Mouse (Mus musculus) forebrain, embryonic 12.5 days (tissue): ENCODE data around the gene Shisa4. TPM values are rescaled to one million over a fixed set of nuclear protein-coding genes. Genes with fewer than 3 reads are reported as not detected.

ENCODE experiments used
- ATAC-seq: fragments of 200-750 bp; cut with Nextera tagmentation; 2 replicates; pipeline ENCODE4 v1.8.0; 2017; ENCODE audit warnings: moderate TSS enrichment; ENCODE audit not compliant: low FRiP score
- H3K27ac ChIP-seq: fragments of 300-500 bp; sonication (generic); 2 replicates; pipeline ENCODE4 v1.5.1; 2016; ENCODE audit warnings: mild to moderate bottlenecking
- H3K27me3 ChIP-seq: fragments of 300-500 bp; sonication (generic); 2 replicates; pipeline ENCODE4 v1.6.1; 2016; ENCODE audit warnings: mild to moderate bottlenecking
- H3K36me3 ChIP-seq: fragments of 300-500 bp; sonication (generic); replicated peaks from 2 replicates; pipeline ENCODE4 v1.6.1; 2016; ENCODE audit warnings: mild to moderate bottlenecking
- H3K4me1 ChIP-seq: fragments of 300-500 bp; sonication (generic); 2 replicates; pipeline ENCODE4 v1.6.1; 2016
- H3K4me2 ChIP-seq: fragments of 300-500 bp; sonication (generic); 2 replicates; pipeline ENCODE4 v1.6.1; 2016; ENCODE audit warnings: mild to moderate bottlenecking, moderate library complexity
- H3K4me3 ChIP-seq: fragments of 300-500 bp; sonication (generic); replicated peaks from 2 replicates; pipeline ENCODE4 v1.5.1; 2016; ENCODE audit warnings: mild to moderate bottlenecking
- H3K9ac ChIP-seq: fragments of 300-500 bp; sonication (generic); 2 replicates; pipeline ENCODE4 v1.6.1; 2016; ENCODE audit warnings: mild to moderate bottlenecking
- H3K9me3 ChIP-seq: fragments of 300-500 bp; sonication (generic); 2 replicates; pipeline ENCODE4 v1.6.1; 2016
- WGBS: fragments of 180-500 bp; shearing (Covaris S2); methylation state at CpG from one replicate; pipeline ENCODE4 v1.1.7; 2016; 5-methylcytosine and 5-hydroxymethylcytosine counted together
- polyA plus RNA-seq: library from polyadenylated mRNA; unstranded; fragments of >200 nt; fragmentation: Nextera tagmentation; extraction: Ambion mirVana; gene quantifications from 2 replicates; pipeline ENCODE4 v1.2.1, GENCODE M21; 2016

Shisa4 gene
- polyA plus RNA-seq, 1 experiment from 2014 or later: 67.3 TPM

DNA sequence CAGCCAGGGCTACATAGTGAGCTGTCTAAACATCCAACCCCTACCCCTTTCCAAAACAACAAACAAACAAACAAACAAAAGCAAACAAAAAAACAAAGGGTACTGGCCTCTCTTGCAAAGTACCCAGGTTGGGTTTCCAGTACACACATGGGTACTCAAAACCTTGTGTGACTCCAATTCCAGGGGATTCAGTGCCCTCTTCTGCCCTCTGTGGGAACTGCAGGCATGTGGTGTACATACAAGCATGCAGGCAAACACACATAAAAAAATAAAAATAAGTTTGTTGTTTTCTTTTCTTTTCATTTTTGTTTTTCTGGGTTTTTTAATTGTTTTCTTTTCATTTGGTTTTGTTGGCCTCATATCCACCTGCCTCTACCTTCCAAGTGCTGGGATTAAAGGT lies 12.9 kb downstream of the Shisa4 start:
- Histone ChIP-seq H3K4me2 (no peak overlapping the region), H3K27me3 (no peaks in the 10 kb centered on the region), H3K4me3 (no peak overlapping the region), H3K36me3 (no peaks in the 10 kb centered on the region), H3K9ac (no peak overlapping the region), H3K27ac (no peak overlapping the region), H3K4me1 (no peaks in the 10 kb centered on the region), H3K9me3 (no peaks in the 10 kb centered on the region)
- ATAC-seq: no peak

DNA sequence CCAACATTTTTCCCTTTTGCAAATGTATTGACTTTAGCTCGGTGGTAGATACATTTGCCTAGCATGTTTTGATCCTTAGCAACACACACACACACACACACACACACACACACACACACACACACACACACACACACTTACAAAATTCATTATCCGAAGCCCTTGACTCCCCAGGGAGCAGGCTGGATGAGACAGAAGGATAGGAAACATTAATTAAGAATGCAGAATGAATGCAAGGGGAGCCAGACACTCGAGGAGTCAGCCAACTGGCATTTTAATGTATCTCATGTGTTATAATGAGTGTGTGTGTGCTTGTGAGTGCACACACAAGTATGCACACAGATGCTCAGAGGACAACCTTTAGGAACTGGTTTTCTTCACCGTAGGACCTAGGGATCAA lies 13.5 kb downstream of the Shisa4 start:
- Histone ChIP-seq H3K27ac (no peak overlapping the region), H3K27me3 (no peaks in the 10 kb centered on the region)
- WGBS: 78% methylated on average over 4 of the region's 4 CpGs

DNA sequence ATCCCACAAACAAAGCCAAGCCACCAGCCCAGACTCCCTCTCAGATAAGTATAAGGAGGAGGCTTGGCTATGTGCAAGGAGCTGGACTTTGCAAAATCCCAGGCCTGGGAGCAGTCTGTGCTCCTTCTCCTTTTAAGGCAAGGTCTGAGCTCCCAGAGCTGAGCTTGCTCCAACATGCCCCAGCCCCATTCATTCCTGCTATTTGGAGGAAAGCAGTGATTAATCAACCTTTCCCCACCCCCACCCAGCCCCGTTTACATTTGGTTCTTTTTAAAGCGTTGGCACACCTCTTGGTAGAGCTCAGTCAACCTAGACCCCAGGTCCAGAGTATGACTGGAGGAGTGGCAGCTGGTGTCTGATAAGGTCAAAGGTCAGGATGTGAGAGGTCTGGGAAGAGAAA lies 16.0 kb downstream of the Shisa4 start:
- no peak overlapping the region for H3K4me3 ChIP-seq
- H3K36me3 ChIP-seq: no peaks in the 10 kb centered on the region
- ATAC-seq: no peak
- no peak overlapping the region for H3K9ac ChIP-seq
- H3K9me3 ChIP-seq: no peaks in the 10 kb centered on the region
- H3K4me1 ChIP-seq: no peaks in the 10 kb centered on the region
- no peak overlapping the region for H3K27ac ChIP-seq
- WGBS: 55% methylated on average over 2 of the region's 2 CpGs
- H3K27me3 ChIP-seq: no peaks in the 10 kb centered on the region
- no peak overlapping the region for H3K4me2 ChIP-seq

More for the DNA sequence above, 13.5 kb downstream of the Shisa4 start:
- no peak overlapping the region for H3K4me2 ChIP-seq
- H3K9me3 ChIP-seq: no peaks in the 10 kb centered on the region
- no peak overlapping the region for H3K4me3 ChIP-seq
- ATAC-seq: no peak
- no peak overlapping the region for H3K9ac ChIP-seq
- H3K36me3 ChIP-seq: no peaks in the 10 kb centered on the region
- no peaks in the 10 kb centered on the region for H3K4me1 ChIP-seq

DNA sequence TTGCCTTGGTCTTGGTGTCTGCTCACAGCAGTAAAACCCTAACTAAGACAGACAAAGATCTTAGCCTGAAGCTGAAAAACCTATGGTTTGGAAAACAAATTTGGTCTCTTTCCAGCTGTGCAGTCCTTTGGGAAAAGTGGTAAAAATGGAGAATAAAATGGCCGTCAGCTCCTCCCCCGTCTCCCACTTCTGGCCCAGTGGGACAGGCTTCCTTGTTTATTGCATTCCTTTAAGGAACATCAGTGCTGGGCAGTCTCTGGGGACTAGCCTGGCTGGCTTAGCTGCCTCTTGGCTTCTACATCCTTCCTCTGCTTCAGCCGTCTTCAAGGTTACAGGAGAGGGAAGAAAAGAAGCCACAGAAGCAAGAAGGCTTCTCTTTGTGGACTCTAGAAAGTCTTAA lies 23.1 kb downstream of the Shisa4 start:
- no peaks in the 10 kb centered on the region for H3K4me1 ChIP-seq
- no peaks in the 10 kb centered on the region for H3K9me3 ChIP-seq
- no peak overlapping the region for H3K4me3 ChIP-seq
- WGBS: 92% methylated on average over 3 of the region's 3 CpGs
- no peak overlapping the region for H3K27ac ChIP-seq
- no peak overlapping the region for H3K9ac ChIP-seq
- H3K4me2 ChIP-seq: no peak overlapping the region
- H3K27me3 ChIP-seq: no peaks in the 10 kb centered on the region
- no peak for ATAC-seq
- no peaks in the 10 kb centered on the region for H3K36me3 ChIP-seq

DNA sequence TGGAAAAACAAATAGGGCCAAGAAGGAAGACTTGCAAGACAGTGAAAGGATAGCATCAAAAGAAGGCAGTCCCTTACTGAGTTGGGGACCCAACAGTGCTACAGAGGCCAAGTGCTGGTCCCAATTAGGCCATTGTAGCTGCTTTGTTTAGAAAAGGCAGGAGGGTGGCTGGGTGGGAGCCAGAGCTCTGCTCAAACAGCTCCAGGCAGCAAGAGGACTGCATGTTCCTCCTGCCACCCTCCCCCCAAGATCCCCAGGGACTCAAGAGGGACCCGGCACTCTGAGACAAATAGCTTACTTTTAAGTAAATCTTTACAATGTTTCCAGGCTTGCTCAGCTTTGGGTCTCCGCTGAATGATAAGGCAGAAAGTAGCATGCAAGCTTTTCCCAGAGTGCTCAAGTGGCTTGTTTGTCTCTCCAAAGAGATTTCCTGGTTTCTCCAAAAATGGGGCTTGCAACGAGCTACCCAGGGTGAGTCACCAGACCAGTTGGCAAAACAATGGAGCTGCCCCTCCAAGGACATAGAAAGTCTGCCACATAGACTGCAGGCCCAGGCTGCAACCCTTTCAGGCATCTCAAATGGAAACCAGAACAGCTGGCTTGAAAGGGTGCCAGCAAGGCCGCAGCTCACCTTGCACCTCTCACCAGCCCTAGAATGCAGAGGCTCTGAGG lies 27.4 kb downstream of the Shisa4 start:
- H3K27me3 ChIP-seq: no peaks in the 10 kb centered on the region
- 53% methylated on average over 4 of the region's 4 CpGs for WGBS

DNA sequence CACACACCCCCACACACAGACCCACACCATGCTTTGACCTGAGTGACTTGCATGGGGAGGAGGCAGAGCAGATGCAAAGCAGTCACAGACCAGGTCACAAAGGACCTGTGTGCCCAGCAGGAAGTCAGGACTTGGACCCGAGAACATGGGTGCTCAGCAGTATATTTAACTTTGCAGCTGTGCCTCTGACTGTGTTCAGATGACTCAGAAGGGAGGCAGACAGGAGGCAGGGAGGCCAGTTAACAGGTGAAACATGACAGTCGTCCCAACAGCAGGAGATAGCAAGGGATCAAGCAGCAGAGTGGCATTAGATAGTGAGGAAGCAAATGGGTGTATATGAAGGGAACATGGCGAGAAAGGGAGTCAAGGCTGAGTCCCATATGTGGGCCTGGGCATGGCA lies 28.1 kb downstream of the Shisa4 start:
- Histone ChIP-seq H3K4me2 (no peak overlapping the region), H3K9ac (no peak overlapping the region)
- WGBS: 68% methylated on average over 3 of the region's 3 CpGs

More for the DNA sequence above, 27.4 kb downstream of the Shisa4 start:
- no peaks in the 10 kb centered on the region for H3K36me3 ChIP-seq
- ATAC-seq: no peak
- no peak overlapping the region for H3K4me3 ChIP-seq
- no peak overlapping the region for H3K4me2 ChIP-seq
- H3K9me3 ChIP-seq: no peaks in the 10 kb centered on the region
- H3K4me1 ChIP-seq: no peaks in the 10 kb centered on the region
- H3K27ac ChIP-seq: no peak overlapping the region
- no peak overlapping the region for H3K9ac ChIP-seq

DNA sequence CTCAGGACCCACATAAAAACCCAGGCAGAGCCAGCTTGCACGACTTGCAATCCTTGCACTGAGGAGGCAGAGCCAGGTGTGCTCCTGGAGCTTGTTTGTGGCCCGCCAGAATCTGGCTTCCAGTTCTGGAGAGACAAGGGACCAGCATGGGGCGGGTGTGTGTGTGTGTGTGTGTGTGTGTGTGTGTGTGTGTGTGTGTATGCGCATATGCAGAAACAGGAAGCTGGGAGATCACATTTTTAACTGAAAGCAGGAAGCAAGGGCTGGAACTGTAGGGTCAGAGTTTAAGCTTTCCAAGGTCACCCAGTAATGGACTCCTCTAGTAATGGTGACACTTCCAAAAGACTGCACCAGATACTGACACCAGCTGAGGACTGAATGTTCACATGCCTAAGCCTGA lies 31.0 kb downstream of the Shisa4 start:
- no peak overlapping the region for H3K9ac ChIP-seq
- H3K27ac ChIP-seq: no peak overlapping the region
- H3K36me3 ChIP-seq: no peaks in the 10 kb centered on the region
- no peaks in the 10 kb centered on the region for H3K27me3 ChIP-seq
- ATAC-seq: no peak
- no peaks in the 10 kb centered on the region for H3K9me3 ChIP-seq
- H3K4me3 ChIP-seq: no peak overlapping the region
- H3K4me1 ChIP-seq: no peaks in the 10 kb centered on the region
- 69% methylated on average over 4 of the region's 4 CpGs for WGBS
- H3K4me2 ChIP-seq: no peak overlapping the region

More for the DNA sequence above, 28.1 kb downstream of the Shisa4 start:
- no peaks in the 10 kb centered on the region for H3K27me3 ChIP-seq
- H3K36me3 ChIP-seq: no peaks in the 10 kb centered on the region
- no peaks in the 10 kb centered on the region for H3K9me3 ChIP-seq
- no peak for ATAC-seq
- no peak overlapping the region for H3K27ac ChIP-seq
- no peaks in the 10 kb centered on the region for H3K4me1 ChIP-seq
- no peak overlapping the region for H3K4me3 ChIP-seq

DNA sequence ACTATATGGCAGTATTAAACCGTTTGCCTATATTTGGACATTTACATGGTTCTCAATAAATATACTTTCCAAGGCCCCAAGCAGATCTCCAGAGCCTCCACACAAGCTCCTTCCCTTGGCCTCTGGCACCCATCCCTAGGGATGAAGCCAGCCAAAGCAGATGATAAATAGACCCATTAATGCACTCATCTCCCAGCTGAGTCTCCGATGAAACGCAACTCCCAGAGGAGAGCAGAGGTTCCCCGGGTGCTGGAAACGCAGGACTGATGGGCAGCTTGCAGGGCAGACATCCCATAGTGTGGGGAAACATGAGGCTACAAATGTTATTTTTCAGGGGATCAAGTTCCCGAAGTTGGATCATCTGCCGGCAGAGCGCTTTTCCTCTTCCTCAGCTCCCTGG lies 33.1 kb downstream of the Shisa4 start:
- 89% methylated on average over 8 of the region's 8 CpGs for WGBS

DNA sequence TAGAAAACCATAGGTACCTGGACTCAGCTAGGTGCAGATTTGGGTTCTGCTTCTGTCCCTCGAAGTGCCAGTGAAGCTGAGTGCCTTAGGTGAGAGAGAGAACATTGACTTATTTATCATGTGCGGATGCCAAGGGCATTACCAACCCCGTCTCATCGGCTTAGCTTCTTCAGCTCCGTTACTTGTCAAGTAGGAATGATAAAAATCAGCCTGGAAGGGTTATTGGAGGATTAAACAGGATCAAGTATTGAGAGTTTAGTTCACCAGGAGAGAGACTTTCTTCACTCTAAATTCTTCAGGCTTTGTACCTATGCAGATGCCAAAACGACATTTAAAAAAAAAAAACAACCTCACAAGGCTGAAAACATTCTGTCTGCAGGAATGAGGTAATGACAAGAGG lies 44.5 kb downstream of the Shisa4 start:
- Histone ChIP-seq H3K4me2 (no peak overlapping the region), H3K9ac (no peak overlapping the region), H3K9me3 (no peaks in the 10 kb centered on the region), H3K27me3 (no peaks in the 10 kb centered on the region), H3K27ac (no peak overlapping the region), H3K4me1 (no peaks in the 10 kb centered on the region), H3K36me3 (no peaks in the 10 kb centered on the region), H3K4me3 (no peak overlapping the region)
- no peak for ATAC-seq
- 80% methylated on average over 6 of the region's 6 CpGs for WGBS

More for the DNA sequence above, 33.1 kb downstream of the Shisa4 start:
- Histone ChIP-seq H3K36me3 (no peaks in the 10 kb centered on the region), H3K9ac (no peak overlapping the region), H3K4me2 (no peak overlapping the region), H3K27ac (no peak overlapping the region), H3K4me1 (no peaks in the 10 kb centered on the region), H3K9me3 (no peaks in the 10 kb centered on the region), H3K27me3 (no peaks in the 10 kb centered on the region), H3K4me3 (no peak overlapping the region)
- no peak for ATAC-seq

DNA sequence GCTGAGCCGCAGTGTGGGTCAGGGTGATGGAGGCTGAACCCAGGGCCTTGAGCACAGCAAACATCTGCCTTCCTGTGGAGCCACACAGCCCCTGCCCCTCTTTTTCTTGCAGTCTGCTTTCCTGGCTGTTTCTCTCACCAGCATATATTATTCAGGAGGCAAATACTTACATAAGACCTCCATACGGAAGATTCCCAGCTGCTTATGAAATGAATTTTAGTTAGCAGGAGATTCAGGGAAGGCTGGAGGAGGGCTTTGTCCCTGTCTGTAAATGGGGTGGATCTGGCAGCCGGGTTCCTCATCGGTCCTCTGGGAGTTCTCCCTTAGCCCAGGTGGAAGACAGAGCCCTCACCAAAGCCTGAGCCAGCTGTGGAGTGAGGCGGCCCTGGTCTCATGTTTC lies 46.7 kb downstream of the Shisa4 start:
- Histone ChIP-seq H3K9ac (no peak overlapping the region), H3K27ac (no peak overlapping the region), H3K27me3 (peaks cover 4% of the 10 kb centered on the region; the same call in 1 of the 2 replicates), H3K4me1 (0 out of 2 replicates have a peak, but pooled peaks cover 6% of the 10 kb centered on the region), H3K36me3 (no peaks in the 10 kb centered on the region), H3K4me2 (no peak overlapping the region), H3K9me3 (no peaks in the 10 kb centered on the region), H3K4me3 (no peak overlapping the region)
- WGBS: 65% methylated on average over 5 of the region's 5 CpGs
- no peak for ATAC-seq

DNA sequence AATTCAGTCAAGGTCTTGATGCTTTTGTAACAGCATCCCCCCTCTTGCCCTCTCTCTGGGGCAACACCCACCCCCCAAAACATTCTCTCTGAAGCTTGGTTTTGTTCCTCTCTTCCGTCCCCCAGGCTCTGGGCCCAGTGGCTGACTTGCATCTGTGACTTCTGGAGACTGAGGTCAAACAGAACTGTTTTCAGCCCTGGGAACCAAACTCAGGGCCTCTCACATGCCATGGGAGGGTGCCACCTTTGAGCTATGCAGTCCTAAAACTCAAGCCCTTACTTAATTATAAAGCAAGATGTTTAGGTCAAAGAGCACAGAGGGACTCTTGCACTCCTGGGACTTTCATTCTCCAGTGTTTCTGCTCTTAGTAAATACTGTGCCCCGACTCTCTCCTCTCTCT lies 49.1 kb downstream of the Shisa4 start:
- Histone ChIP-seq H3K9me3 (no peaks in the 10 kb centered on the region), H3K27me3 (peaks cover 7% of the 10 kb centered on the region; the same call in 1 of the 2 replicates), H3K4me1 (0 out of 2 replicates have a peak, but pooled peaks cover 6% of the 10 kb centered on the region), H3K27ac (no peak overlapping the region), H3K36me3 (no peaks in the 10 kb centered on the region), H3K9ac (no peak overlapping the region), H3K4me3 (no peak overlapping the region), H3K4me2 (no peak overlapping the region)
- no peak for ATAC-seq
- 92% methylated on average over 2 of the region's 2 CpGs for WGBS

DNA sequence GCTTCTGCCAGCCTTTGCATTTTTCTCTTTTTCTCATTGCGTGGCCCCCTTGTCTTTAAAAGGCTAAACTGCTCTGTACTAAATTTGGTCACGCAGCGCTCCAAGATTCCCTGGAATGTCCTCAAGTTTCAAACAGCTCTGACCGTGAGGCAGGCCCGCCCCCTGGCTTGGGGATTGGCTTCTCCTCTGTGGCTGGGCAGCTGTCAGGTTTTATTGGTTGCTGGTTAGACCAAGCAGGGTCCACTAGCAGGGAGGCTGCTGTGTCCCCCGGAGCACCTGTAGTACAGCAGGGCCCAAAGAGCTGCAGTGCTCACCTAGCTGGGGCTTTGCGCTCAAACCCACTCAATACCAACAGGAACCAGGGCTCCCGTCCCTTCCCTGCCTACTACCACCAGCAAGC lies 50.5 kb downstream of the Shisa4 start, which contains the start of gene Lmod1:
Gene Lmod1 (plus strand): TSS at position 237 of the 400 bp plus-strand sequence.
- no peaks in the 10 kb centered on the region for H3K36me3 ChIP-seq
- peaks cover 7% of the 10 kb centered on the region; the same call in 1 of the 2 replicates for H3K27me3 ChIP-seq
- 0 out of 2 replicates have a peak, but pooled peaks cover 6% of the 10 kb centered on the region for H3K4me1 ChIP-seq
- WGBS: 14% methylated on average over 8 of the region's 8 CpGs
- H3K9me3 ChIP-seq: no peaks in the 10 kb centered on the region
- H3K9ac ChIP-seq: no peak within 1 kb of the TSS
- H3K4me2 ChIP-seq: no peak within 1 kb of the TSS
- H3K27ac ChIP-seq: no peak within 1 kb of the TSS
- no peak within 1 kb of the TSS for H3K4me3 ChIP-seq
- ATAC-seq: no peak

DNA sequence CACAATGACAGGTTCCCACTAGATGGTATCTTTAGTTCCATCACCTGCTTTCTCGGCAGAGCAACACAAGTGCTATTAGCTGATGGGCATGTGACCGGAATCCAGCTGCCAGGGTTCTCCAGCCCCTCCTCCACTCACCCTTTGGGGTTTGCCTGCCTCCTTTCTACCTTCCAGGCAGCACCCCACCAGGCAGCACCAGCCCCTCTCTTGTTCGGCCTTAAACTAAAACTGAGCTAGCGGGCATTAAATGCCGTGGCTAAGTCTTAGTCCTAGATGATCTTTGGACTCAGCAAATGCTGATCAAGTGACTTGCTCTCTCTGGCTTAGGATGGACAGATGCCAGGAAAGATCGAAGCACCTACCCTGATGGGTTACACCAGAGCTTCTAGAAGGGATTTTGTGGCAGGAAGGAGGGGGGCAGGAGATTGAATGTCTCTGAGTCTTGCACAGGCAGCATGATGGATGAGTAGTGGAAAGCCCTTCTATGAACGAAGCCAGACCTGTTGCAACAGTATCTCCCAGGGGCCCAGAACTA lies 51.6 kb downstream of the Shisa4 start:
- WGBS: 80% methylated on average over 7 of the region's 7 CpGs
- no peak for ATAC-seq

More for the DNA sequence above, 51.6 kb downstream of the Shisa4 start:
- Histone ChIP-seq H3K27ac (no peak overlapping the region), H3K9ac (no peak overlapping the region), H3K4me2 (no peak overlapping the region), H3K36me3 (no peaks in the 10 kb centered on the region), H3K27me3 (peaks cover 7% of the 10 kb centered on the region; the same call in 1 of the 2 replicates), H3K4me3 (no peak overlapping the region), H3K9me3 (no peaks in the 10 kb centered on the region), H3K4me1 (0 out of 2 replicates have a peak, but pooled peaks cover 6% of the 10 kb centered on the region)
